Mouse (Mus musculus): ENCODE results near the gene Rapgef4. TPM values are rescaled to one million over a fixed set of nuclear protein-coding genes. Genes with fewer than 3 reads are reported as not detected.

Rapgef4 gene
- total and polyA plus RNA-seq, 2 experiments from 2014 or later: 5.3 to 5.5 TPM

DNA sequence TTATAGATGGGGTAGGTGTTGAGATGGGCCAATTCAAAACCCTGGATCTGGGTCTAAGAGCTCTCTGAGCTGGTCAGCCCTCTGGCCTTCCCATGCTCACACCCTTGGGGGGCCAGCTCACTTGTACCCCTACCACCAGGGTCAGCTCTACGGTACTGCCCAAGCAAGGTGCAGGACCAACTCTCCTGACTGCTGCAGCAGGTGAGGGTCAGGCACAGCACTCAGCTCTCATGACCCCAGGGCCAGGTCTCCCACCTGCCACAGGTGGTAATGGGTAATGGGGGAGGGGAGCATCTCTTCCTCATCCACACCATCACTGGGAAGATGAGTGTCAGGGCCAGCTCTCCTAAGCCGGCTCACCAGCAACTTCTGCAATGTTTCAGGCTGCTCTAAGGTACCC, 17.5 kb downstream of the Rapgef4 start:
- Histone ChIP-seq H3K27ac (ENCODE audit: low read depth) (no peak overlapping the region), H3K4me2 (ENCODE audit: low read depth, low read length) (no peak overlapping the region), H3K9ac (replicated peaks; ENCODE audit: low read depth, low read length) (no peak overlapping the region), H3K9me3 (replicated peaks; ENCODE audit: control insufficient read depth, low read length) (no peaks in the 10 kb centered on the region), H3K36me3 (replicated peaks; ENCODE audit: control insufficient read depth, insufficient read depth, low read length) (no peaks in the 10 kb centered on the region), H3K4me3 (ENCODE audit: low read depth, low read length) (no peak overlapping the region), H3K27me3 (ENCODE audit: control insufficient read depth, insufficient read depth, low read length) (no peaks in the 10 kb centered on the region), H3K4me1 (ENCODE audit: control insufficient read depth, insufficient read depth) (no peaks in the 10 kb centered on the region)
- TF ChIP-seq EP300 (IDR thresholded peaks at IDR 0.05; ENCODE audit: low read depth) (no peak), CTCF (IDR thresholded peaks at IDR 0.05; ENCODE audit: low read depth) (no peak)
- DNase-seq (ENCODE audit: low spot score): no peak
- 89% methylated on average over 2 of the region's 2 CpGs for WGBS
- no peak for ATAC-seq (ENCODE audit: insufficient read depth, low read depth)

DNA sequence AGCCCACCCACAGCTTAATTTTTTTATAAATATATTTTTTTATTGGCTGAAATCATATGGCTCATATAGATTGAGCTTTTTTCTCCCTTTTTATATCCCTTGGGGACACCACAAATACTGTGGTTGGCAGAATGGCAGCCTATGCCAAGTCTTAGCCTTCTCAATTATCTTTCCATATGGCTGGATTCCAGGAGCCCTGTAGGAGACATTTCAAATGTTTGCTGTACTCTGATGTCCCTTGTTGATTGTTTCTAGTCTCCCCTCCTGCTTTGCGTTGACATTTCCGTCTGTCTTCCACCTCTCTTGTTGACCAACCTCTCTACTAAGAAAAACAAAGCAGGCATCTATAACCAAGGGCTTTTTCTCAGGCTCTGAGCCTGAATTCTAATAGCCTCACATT, 19.1 kb downstream of the Rapgef4 start:
- no peaks in the 10 kb centered on the region for H3K4me1 ChIP-seq (ENCODE audit: control insufficient read depth, insufficient read depth)

GRCm38 (mm10) chr2:72002843-72003370, 21.9 kb downstream of the Rapgef4 start:
- Histone ChIP-seq H3K4me1 (ENCODE audit: control insufficient read depth, insufficient read depth) (no peaks in the 10 kb centered on the region), H3K9ac (replicated peaks; ENCODE audit: low read depth, low read length) (no peak overlapping the region), H3K4me2 (ENCODE audit: low read depth, low read length) (no peak overlapping the region), H3K27me3 (ENCODE audit: control insufficient read depth, insufficient read depth, low read length) (no peaks in the 10 kb centered on the region), H3K4me3 (ENCODE audit: low read depth, low read length) (no peak overlapping the region), H3K9me3 (replicated peaks; ENCODE audit: control insufficient read depth, low read length) (no peaks in the 10 kb centered on the region), H3K36me3 (replicated peaks; ENCODE audit: control insufficient read depth, insufficient read depth, low read length) (no peaks in the 10 kb centered on the region), H3K27ac (ENCODE audit: low read depth) (no peak overlapping the region)
- ATAC-seq (ENCODE audit: insufficient read depth, low read depth): peak; percentile 68; the same call in 1 of the 2 replicates
- 56% methylated on average over 5 of the region's 5 CpGs for WGBS
- DNase-seq (ENCODE audit: low spot score): no peak
- no peak for TF ChIP-seq CTCF (IDR thresholded peaks at IDR 0.05; ENCODE audit: low read depth)
- no peak for TF ChIP-seq EP300 (IDR thresholded peaks at IDR 0.05; ENCODE audit: low read depth)

More for the DNA sequence above, 19.1 kb downstream of the Rapgef4 start:
- H3K4me2 ChIP-seq (ENCODE audit: low read depth, low read length): no peak overlapping the region
- H3K36me3 ChIP-seq (replicated peaks; ENCODE audit: control insufficient read depth, insufficient read depth, low read length): no peaks in the 10 kb centered on the region
- TF ChIP-seq EP300 (IDR thresholded peaks at IDR 0.05; ENCODE audit: low read depth): no peak
- TF ChIP-seq CTCF (IDR thresholded peaks at IDR 0.05; ENCODE audit: low read depth): no peak
- H3K9ac ChIP-seq (replicated peaks; ENCODE audit: low read depth, low read length): no peak overlapping the region
- no peak overlapping the region for H3K4me3 ChIP-seq (ENCODE audit: low read depth, low read length)
- 80% methylated on average over 2 of the region's 2 CpGs for WGBS
- DNase-seq (ENCODE audit: low spot score) (no peak), ATAC-seq (ENCODE audit: insufficient read depth, low read depth) (no peak)
- H3K27ac ChIP-seq (ENCODE audit: low read depth): no peak overlapping the region
- H3K27me3 ChIP-seq (ENCODE audit: control insufficient read depth, insufficient read depth, low read length): no peaks in the 10 kb centered on the region
- no peaks in the 10 kb centered on the region for H3K9me3 ChIP-seq (replicated peaks; ENCODE audit: control insufficient read depth, low read length)

- 78% methylated on average over 13 of the region's 13 CpGs for WGBS
- TF ChIP-seq EP300 (IDR thresholded peaks at IDR 0.05; ENCODE audit: low read depth) (no peak), CTCF (IDR thresholded peaks at IDR 0.05; ENCODE audit: low read depth) (no peak)
- H3K4me2 ChIP-seq (ENCODE audit: low read depth, low read length): no peak overlapping the region
- no peaks in the 10 kb centered on the region for H3K36me3 ChIP-seq (replicated peaks; ENCODE audit: control insufficient read depth, insufficient read depth, low read length)
- H3K4me1 ChIP-seq (ENCODE audit: control insufficient read depth, insufficient read depth): no peaks in the 10 kb centered on the region
- no peak overlapping the region for H3K9ac ChIP-seq (replicated peaks; ENCODE audit: low read depth, low read length)
- no peak for ATAC-seq (ENCODE audit: insufficient read depth, low read depth)
- H3K27me3 ChIP-seq (ENCODE audit: control insufficient read depth, insufficient read depth, low read length): no peaks in the 10 kb centered on the region
- no peaks in the 10 kb centered on the region for H3K9me3 ChIP-seq (replicated peaks; ENCODE audit: control insufficient read depth, low read length)
- DNase-seq (ENCODE audit: low spot score): no peak
- no peak overlapping the region for H3K27ac ChIP-seq (ENCODE audit: low read depth)
- H3K4me3 ChIP-seq (ENCODE audit: low read depth, low read length): no peak overlapping the region
Measured at GRCm38 (mm10) chr2:72003756-72004525, 22.9 kb downstream of the Rapgef4 start.

- Histone ChIP-seq H3K27me3 (ENCODE audit: control insufficient read depth, insufficient read depth, low read length) (no peaks in the 10 kb centered on the region), H3K9me3 (replicated peaks; ENCODE audit: control insufficient read depth, low read length) (no peaks in the 10 kb centered on the region), H3K36me3 (replicated peaks; ENCODE audit: control insufficient read depth, insufficient read depth, low read length) (no peaks in the 10 kb centered on the region), H3K27ac (ENCODE audit: low read depth) (no peak overlapping the region), H3K4me3 (ENCODE audit: low read depth, low read length) (no peak overlapping the region), H3K4me2 (ENCODE audit: low read depth, low read length) (no peak overlapping the region), H3K9ac (replicated peaks; ENCODE audit: low read depth, low read length) (no peak overlapping the region), H3K4me1 (ENCODE audit: control insufficient read depth, insufficient read depth) (no peaks in the 10 kb centered on the region)
- TF ChIP-seq CTCF (IDR thresholded peaks at IDR 0.05; ENCODE audit: low read depth) (no peak), EP300 (IDR thresholded peaks at IDR 0.05; ENCODE audit: low read depth) (no peak)
- no peak for ATAC-seq (ENCODE audit: insufficient read depth, low read depth)
- DNase-seq (ENCODE audit: low spot score): no peak
- WGBS: 87% methylated on average over 16 of the region's 16 CpGs
Measured at GRCm38 (mm10) chr2:72005051-72005450, 24.0 kb downstream of the Rapgef4 start.
